Mouse (Mus musculus): ENCODE data around the gene Tnpo2.
"Not testable (repeated sequence)": the region's sequence is repeated elsewhere in the genome, so short reads cannot be mapped to it uniquely, and the experiment has no call there.

The Tnpo2 gene

GRCm38 (mm10) chr8:85074167-85074566 lies 37.5 kb downstream of the Tnpo2 start:
- DNase-seq, result no peak

- DNase-seq, result no peak
Observed at GRCm38 (mm10) chr8:85074617-85075016, 37.9 kb downstream of the Tnpo2 start.

- DNase-seq, result no peak
Observed at GRCm38 (mm10) chr8:85076001-85076400, 39.3 kb downstream of the Tnpo2 start.

DNA sequence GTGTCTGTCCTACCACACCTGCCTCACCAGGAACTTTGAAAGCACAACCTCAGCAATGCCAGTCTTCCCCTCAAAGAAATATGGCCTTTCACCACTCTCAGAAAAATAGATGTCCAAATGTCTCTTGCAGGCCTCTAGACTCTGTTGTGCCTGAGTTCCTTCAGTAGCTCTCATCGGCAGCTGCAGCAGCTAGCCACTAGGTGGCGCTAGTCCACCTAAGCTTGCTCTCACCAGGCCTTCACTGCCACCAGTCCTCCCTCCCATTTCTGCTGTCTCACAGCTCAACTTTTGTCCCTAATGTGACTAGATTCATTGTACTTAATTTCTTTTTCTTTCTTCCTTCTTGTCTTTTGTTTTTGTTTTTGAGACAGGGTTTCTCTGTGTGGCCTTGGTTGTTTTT lies 40.3 kb downstream of the Tnpo2 start:
- peak; percentile 47 to 58 for DNase-seq

GRCm38 (mm10) chr8:85080214-85080531 lies 43.5 kb downstream of the Tnpo2 start:
- DNase-seq, result no peak

GRCm38 (mm10) chr8:85080532-85081215 lies 44.0 kb downstream of the Tnpo2 start, which contains the start of gene Wdr83os:
TSS of gene Wdr83os (plus strand) at chr8:85080740.
- peak in 1 of 2 experiments; percentile 32 for DNase-seq

- peak; percentile 68 to 82 for DNase-seq
Observed at GRCm38 (mm10) chr8:85081216-85081555, 44.5 kb downstream of the Tnpo2 start, which contains the start of gene Wdr83. TSS of gene Wdr83 (minus strand) at chr8:85081306.

DNA sequence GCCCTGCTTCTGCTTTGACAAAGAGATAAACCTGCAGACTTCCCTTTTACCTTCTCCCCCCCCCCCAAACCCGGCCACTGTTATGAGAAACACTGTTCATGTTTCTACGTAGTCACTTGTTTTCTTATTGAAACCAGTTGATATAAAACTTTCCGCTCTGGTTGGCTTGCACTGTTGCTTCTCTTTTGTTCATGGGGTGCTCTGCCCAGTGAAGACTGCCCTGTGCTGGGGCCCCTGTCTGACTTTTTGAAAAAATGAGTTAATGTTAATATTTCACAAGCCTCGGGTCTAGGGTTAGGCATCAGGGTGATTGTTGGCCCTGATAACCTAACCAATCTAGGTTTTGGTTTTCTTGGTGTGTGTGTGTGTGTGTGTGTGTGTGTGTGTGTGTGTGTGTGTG lies 45.5 kb downstream of the Tnpo2 start:
- not testable (repeated sequence) for DNase-seq

DNA sequence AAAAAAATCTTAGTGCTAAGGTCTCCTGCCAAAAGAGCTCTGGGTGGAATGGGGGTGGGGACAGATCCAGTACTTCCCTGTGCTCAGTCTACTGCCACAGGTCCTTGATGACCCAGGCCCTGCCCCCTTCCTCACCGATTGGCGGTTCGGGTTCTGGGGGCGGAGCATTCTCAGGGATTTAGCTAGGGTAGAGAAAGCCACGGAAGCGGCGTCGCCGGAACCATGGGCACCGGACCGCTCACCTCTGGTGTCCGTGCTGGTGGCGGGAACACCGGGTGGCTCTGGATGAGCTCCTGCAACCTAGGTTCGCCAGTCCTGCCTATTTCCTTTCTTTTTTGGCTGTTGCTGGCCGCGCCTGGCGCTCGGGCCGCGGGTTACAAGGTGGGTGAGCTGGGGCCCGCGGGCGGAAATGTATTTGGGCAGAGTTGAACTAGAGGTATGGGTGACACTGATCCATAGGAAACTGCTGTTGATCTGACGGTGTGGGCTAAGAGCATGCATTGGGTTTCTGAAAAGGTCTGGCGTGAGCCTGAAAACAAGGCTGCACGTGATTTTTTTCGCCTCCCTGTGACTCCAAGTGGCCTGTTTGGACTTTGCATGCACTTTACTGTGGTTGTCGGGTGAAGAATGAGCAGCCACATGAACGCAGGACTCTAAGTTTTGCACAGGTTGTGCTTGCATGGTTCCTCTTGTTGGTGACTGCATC lies 46.5 kb downstream of the Tnpo2 start, which contains the start of gene Man2b1:
Gene Man2b1, plus strand, starts transcription at position 163 of the 706 bp plus-strand sequence.
- DNase-seq, result peak; percentile 81 to 85

DNA sequence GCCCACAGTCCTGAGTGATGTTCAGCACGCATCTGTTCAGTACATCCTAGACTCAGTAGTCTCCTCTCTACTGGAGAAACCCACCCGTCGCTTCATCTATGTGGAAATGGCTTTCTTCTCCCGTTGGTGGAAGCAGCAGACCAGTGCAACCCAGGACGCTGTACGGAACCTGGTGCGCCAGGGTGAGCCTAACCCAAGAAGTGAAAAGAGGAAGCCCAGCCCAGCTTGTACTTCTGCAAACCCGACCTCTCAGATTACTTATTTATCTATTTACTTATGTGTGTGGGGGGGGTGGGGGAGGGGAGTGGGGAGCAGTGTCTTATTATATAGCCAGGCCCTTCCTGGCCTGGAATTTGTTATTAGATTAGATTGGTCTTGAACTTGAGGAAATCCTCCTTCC lies 47.9 kb downstream of the Tnpo2 start:
- no peak for DNase-seq

DNA sequence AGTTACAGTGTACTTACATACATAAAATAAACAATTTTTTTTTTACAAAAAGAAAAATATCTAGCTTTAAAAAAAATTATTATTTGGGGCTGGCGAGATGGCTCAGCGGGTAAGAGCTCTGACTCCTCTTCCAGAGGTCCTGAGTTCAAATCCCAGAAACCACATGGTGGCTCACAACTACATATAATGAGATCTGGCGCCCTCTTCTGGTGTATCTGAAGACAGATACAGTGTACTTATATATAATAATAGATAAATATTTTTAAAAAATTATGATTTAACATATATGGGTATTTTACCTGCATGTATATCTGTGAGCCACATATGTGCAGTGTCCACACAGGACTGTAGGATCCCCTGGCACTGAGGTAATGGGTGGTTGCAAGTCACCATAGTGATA lies 49.5 kb downstream of the Tnpo2 start:
- DNase-seq, result no peak

- DNase-seq, result no peak
Observed at GRCm38 (mm10) chr8:85088771-85089170, 52.1 kb downstream of the Tnpo2 start.

DNA sequence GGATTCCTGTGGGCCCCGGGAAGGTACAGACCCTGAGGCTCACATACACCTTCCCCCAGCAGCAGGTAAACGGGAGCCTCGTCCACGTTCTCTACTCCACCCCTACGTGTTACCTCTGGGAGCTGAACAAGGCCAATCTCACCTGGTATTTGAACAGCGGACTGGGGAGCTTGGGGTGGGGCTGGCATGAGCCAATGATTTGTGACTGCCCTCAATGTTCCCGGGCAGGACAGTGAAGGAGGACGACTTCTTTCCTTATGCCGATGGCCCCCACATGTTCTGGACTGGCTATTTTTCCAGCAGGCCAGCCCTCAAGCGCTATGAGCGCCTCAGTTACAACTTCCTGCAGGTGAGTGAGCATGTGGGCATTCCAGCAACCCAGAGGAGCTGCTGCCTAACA lies 54.1 kb downstream of the Tnpo2 start:
- DNase-seq, result no peak

- DNase-seq, result no peak
Observed at GRCm38 (mm10) chr8:85091526-85092090, 54.9 kb downstream of the Tnpo2 start.

DNA sequence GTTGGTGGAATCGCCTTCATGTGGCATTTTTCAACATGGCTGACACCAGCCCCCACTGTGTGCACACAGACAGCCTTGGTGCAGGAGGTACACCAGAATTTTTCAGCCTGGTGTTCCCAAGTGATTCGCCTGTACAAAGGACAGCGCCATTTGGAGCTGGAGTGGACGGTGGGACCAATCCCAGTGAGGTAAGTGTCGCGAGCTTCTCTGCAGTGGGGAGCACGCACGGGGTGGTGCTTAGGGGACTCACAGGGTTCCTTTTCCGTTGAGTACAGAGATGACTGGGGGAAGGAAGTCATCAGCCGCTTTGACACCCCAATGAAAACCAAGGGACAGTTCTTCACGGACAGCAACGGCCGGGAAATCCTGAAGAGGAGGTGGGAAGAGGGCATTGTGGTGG lies 58.3 kb downstream of the Tnpo2 start:
- no peak for DNase-seq

GRCm38 (mm10) chr8:85095566-85095965 lies 58.9 kb downstream of the Tnpo2 start:
- no peak for DNase-seq

DNA sequence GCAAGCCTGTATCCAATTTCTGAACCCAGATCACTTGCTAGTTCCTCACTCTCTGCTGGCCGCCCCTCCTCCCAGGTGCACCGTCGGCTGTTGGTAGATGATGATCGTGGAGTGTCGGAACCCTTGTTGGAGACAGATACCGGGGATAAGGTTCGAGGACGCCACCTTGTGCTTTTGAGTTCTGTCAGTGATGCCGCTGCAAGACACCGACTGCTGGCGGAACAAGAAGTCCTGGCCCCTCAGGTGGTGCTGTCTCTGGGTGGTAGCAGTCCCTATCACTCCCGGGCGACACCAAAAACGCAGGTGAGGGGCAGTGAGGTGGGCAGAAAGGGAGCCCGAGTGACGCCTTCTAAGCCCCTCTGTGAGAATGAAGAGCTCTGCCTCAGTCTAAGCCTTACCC lies 59.5 kb downstream of the Tnpo2 start:
- no peak for DNase-seq

DNA sequence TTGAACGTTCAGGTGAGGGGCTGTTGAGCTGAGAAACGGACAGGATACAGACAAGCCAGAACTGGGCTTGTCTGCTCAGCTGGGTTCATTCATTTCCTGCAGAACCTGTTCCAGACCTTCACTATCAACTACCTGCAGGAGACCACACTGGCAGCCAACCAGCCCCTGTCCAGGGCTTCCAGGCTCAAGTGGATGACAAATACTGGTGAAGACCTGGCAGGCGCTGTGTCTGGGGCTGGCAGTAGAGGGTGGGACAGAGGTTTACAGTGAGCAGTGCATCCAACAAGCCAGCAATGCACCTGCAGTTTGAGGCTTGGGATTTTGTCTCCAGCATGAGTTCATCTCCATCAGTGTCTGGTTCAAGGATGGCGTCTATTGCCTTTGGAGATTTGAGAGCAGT lies 60.1 kb downstream of the Tnpo2 start:
- no peak for DNase-seq

GRCm38 (mm10) chr8:85100076-85100665 lies 63.5 kb downstream of the Tnpo2 start:
- no peak for DNase-seq

Data from thymus, adult 18-20 months (tissue).